Mouse (Mus musculus) intestine, embryonic 16.5 days (tissue): ENCODE data around the gene Samd4b. TPM values are rescaled to one million over a fixed set of nuclear protein-coding genes. Genes with fewer than 3 reads are reported as not detected.
A peak's percentile ranks its signal among the peaks of the same experiment; 100 is the strongest.

Source experiments
- ATAC-seq: fragments of 200-750 bp; cut with Nextera tagmentation; 2 replicates; pipeline ENCODE4 v1.8.0; 2017; ENCODE audit warnings: moderate TSS enrichment, moderate library complexity
- H3K27ac ChIP-seq: fragments of 300-500 bp; sonication (generic); 2 replicates; pipeline ENCODE4 v1.5.1; 2014; ENCODE audit warnings: mild to moderate bottlenecking, low read length
- H3K27me3 ChIP-seq: fragments of 300-500 bp; sonication (generic); replicated peaks from 2 replicates; pipeline ENCODE4 v1.6.1; 2014; ENCODE audit warnings: low read length, control low read depth, mixed read lengths; ENCODE audit not compliant: control insufficient read depth, insufficient read depth
- H3K36me3 ChIP-seq: fragments of 300-500 bp; sonication (generic); 2 replicates; pipeline ENCODE4 v1.6.1; 2014; ENCODE audit warnings: low read length, control low read depth; ENCODE audit not compliant: control insufficient read depth, insufficient read depth
- H3K4me1 ChIP-seq: fragments of 300-500 bp; sonication (generic); 2 replicates; pipeline ENCODE4 v1.6.1; 2014; ENCODE audit warnings: low read length, control low read depth, mixed read lengths; ENCODE audit not compliant: control insufficient read depth, insufficient read depth
- H3K4me2 ChIP-seq: fragments of 300-500 bp; sonication (generic); 2 replicates; pipeline ENCODE4 v1.6.1; 2014; ENCODE audit warnings: low read depth, low read length, control low read depth
- H3K4me3 ChIP-seq: fragments of 300-500 bp; sonication (generic); 2 replicates; pipeline ENCODE4 v1.5.1; 2014; ENCODE audit warnings: mild to moderate bottlenecking, low read length
- H3K9ac ChIP-seq: fragments of 300-500 bp; sonication (generic); 2 replicates; pipeline ENCODE4 v1.6.1; 2014; ENCODE audit warnings: low read depth, low read length
- H3K9me3 ChIP-seq: fragments of 300-500 bp; sonication (generic); 2 replicates; pipeline ENCODE4 v1.6.1; 2016; ENCODE audit warnings: low read length, control low read depth; ENCODE audit not compliant: control insufficient read depth
- WGBS: fragments of 180-500 bp; shearing (Covaris S2); extraction: QIAGEN DNeasy Blood & Tissue Kit; methylation state at CpG from one replicate; pipeline ENCODE4 v1.1.7; 2014; 5-methylcytosine and 5-hydroxymethylcytosine counted together
- polyA plus RNA-seq: library from polyadenylated mRNA; unstranded; fragments of >200 nt; fragmentation: Nextera tagmentation; extraction: Ambion mirVana; gene quantifications from 2 replicates; pipeline ENCODE4 v1.2.1, GENCODE M21; 2015

The Samd4b gene
- polyA plus RNA-seq, 1 experiment from 2014 or later = 7.8 TPM

DNA sequence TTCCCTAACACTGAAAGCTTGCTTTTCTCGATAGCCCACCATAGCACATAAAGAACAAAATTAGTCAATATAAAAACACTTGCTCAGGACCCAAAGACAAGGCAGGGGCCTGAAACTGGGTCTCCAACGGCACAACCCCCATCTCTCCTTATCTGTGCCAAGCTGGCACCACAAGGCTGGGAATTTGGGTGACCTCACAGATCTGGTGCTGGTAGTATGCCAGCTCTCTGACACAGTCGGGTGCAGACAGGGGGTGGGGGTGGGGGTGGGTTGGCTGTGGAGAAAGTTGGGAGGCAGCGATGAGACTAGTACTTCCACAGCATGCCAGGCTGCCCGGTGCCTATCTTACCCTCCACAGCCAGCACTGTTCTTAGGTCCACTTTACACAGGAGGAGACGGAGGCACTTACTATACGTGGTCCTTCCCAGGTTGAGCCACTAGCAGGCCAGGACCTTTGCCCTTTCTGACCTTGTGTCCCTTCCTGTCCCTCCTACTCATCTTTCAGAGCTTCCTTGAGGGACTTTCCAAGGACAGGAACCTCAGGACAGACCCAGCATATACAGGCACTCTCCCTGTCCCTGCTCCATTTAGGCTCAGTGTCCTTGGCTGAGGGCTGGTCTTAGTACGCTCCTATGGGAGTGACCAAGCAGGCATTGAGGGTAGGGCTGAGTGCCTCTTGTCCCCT lies 2.1 kb downstream of the Samd4b start:
- peak overlapping the region; percentile 53; the same call in 1 of the 2 replicates for H3K9ac ChIP-seq
- H3K27me3 ChIP-seq = no peaks in the 10 kb centered on the region
- peak overlapping the region; percentile 81 for H3K4me2 ChIP-seq
- H3K36me3 ChIP-seq = no peaks in the 10 kb centered on the region
- H3K9me3 ChIP-seq = no peaks in the 10 kb centered on the region
- H3K27ac ChIP-seq = peak overlapping the region; percentile 94
- peak; percentile 15; the same call in 1 of the 2 replicates for ATAC-seq
- peak overlapping the region; percentile 70 for H3K4me3 ChIP-seq
- 64% methylated on average over 8 of the region's 8 CpGs for WGBS
- H3K4me1 ChIP-seq = peaks cover 61% of the 10 kb centered on the region

DNA sequence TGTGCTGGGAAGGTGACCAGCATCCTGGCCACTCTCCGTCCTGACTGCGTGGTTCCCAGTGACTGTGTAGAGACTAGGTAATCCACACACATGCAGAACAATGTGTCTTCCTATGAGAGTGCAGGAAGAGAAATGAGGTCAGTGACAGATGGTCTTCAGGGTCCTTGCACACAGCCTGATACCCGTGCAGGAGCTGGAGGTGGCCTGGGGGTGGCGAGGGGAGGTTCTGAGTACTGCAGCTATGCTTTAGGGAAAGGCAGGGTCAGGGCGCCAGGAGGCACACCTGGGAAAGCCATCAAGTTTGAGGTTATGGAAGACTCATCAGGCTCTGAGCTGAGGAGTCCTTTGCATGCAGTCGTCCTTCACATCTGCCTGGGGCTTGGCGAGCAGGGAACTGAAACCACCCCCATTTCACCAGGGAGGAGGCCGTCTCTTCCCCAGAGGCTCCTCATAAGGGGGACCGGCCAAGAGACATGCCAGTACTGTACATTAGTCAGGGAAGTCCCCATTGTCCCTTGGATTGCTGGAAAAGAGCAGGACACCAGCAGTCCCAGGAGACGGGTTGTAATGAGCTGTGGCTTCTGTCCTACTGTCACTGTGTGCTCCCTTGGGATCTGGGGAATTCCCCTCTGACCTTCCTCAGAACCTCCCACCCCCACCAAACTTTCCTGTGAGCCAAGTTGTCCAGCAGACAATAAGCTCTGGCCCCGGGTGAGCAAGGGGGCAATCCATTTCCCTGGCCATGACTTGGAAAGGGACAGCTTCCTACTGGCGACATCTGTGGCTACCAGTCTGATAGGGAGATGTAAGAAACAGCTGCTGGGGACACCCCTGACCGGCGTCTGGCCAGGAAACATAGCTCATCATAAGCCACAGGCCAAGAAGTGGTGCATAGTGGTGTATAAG lies 4.5 kb downstream of the Samd4b start:
- H3K4me3 ChIP-seq = no peak overlapping the region
- H3K4me2 ChIP-seq = no peak overlapping the region
- H3K27me3 ChIP-seq = no peaks in the 10 kb centered on the region
- peak overlapping the region; percentile 15; the same call in 1 of the 2 replicates for H3K27ac ChIP-seq
- WGBS = 44% methylated on average over 14 of the region's 14 CpGs
- peaks cover 74% of the 10 kb centered on the region for H3K4me1 ChIP-seq
- no peak for ATAC-seq
- H3K9me3 ChIP-seq = no peaks in the 10 kb centered on the region
- H3K36me3 ChIP-seq = no peaks in the 10 kb centered on the region
- peak overlapping the region; percentile 38; the same call in 1 of the 2 replicates for H3K9ac ChIP-seq

DNA sequence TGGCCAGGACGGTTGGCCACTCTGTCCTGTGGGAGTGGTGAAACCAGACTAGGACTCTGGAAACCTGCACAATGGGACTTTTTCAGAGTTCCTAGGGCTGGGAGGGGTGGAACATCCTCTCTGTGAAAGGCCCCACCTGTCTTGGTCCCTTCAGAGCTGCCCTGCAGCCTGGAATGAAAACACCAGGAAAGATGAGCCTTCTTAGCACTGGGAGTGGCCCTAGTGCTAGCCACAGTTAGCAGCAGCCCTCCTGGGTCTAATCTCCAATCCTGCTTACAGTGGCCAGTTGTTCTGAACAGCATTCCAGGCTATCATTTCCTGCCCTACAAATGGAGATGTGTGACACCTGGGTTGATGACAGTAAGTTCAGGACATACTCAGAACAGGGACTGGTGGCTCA lies 6.1 kb downstream of the Samd4b start:
- peaks cover 86% of the 10 kb centered on the region for H3K4me1 ChIP-seq
- ATAC-seq = no peak
- H3K9me3 ChIP-seq = no peaks in the 10 kb centered on the region
- H3K4me3 ChIP-seq = no peak overlapping the region
- no peaks in the 10 kb centered on the region for H3K36me3 ChIP-seq
- H3K4me2 ChIP-seq = no peak overlapping the region
- no peak overlapping the region for H3K9ac ChIP-seq
- no peaks in the 10 kb centered on the region for H3K27me3 ChIP-seq
- whole genome bisulfite sequencing = 65% methylated on average over 1 of the region's 1 CpGs
- no peak overlapping the region; the same call in 1 of the 2 replicates for H3K27ac ChIP-seq

DNA sequence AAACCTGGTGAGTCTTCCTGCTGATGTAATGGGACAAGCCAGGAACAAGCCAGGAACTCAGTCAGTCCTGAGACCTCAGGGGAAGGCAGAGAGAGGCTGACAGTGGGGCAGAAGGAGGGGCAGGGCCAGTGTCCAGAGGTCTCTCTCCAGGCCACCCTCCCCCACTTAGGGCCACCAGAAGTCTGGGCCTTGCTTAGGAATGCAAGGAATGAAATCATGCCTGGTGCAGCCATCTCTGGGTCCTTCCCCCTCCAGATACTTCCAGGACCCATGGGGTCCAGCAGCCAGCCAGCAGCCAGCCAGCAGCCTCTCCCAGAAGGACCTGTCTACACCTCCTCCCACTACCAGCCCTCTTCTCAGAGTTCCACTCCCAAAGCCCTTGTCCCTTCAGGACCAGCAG lies 10.3 kb downstream of the Samd4b start:
- H3K4me2 ChIP-seq = no peak overlapping the region
- H3K4me1 ChIP-seq = peaks cover 80% of the 10 kb centered on the region
- no peaks in the 10 kb centered on the region for H3K36me3 ChIP-seq
- H3K27me3 ChIP-seq = no peaks in the 10 kb centered on the region
- 0 out of 2 replicates have a peak overlapping the region, but pooled peaks have one; percentile 32 for H3K9ac ChIP-seq
- no peak overlapping the region for H3K4me3 ChIP-seq
- ATAC-seq = no peak
- H3K9me3 ChIP-seq = no peaks in the 10 kb centered on the region
- H3K27ac ChIP-seq = no peak overlapping the region

GRCm38 (mm10) chr7:28586663-28587411 lies 11.1 kb downstream of the Samd4b start:
- H3K27ac ChIP-seq = peak overlapping the region; percentile 26; the same call in 1 of the 2 replicates
- no peak overlapping the region for H3K9ac ChIP-seq
- H3K36me3 ChIP-seq = no peaks in the 10 kb centered on the region
- H3K9me3 ChIP-seq = no peaks in the 10 kb centered on the region
- no peak overlapping the region for H3K4me3 ChIP-seq
- no peak for ATAC-seq
- peaks cover 78% of the 10 kb centered on the region for H3K4me1 ChIP-seq
- WGBS = 66% methylated on average over 6 of the region's 6 CpGs
- no peak overlapping the region for H3K4me2 ChIP-seq
- no peaks in the 10 kb centered on the region for H3K27me3 ChIP-seq

DNA sequence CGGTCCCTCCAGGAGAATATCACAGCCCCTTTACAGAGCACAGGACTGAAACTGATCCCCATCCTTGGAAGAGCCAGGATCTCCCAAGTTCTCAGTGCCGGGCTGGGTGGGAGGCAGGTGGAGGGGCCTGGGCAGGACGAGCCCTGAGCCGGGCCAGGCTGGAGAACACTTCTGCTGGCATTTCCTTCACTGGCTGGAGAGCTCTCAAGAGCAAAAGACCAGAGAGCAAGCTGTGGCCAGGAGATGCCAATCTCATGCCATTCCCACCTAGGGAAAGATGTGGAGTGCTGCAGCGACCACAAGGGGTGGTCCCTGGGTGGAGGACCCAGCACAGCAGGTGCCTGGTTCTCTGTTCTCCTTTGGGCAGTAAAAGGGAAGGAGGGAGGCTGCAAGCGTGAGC lies 12.9 kb downstream of the Samd4b start:
- Histone ChIP-seq H3K4me2 (no peak overlapping the region), H3K9me3 (no peaks in the 10 kb centered on the region), H3K36me3 (no peaks in the 10 kb centered on the region), H3K9ac (peak overlapping the region; percentile 46), H3K4me1 (peaks cover 70% of the 10 kb centered on the region), H3K27me3 (no peaks in the 10 kb centered on the region), H3K4me3 (no peak overlapping the region), H3K27ac (peak overlapping the region; percentile 88)
- ATAC-seq = no peak
- WGBS = 69% methylated on average over 6 of the region's 6 CpGs

DNA sequence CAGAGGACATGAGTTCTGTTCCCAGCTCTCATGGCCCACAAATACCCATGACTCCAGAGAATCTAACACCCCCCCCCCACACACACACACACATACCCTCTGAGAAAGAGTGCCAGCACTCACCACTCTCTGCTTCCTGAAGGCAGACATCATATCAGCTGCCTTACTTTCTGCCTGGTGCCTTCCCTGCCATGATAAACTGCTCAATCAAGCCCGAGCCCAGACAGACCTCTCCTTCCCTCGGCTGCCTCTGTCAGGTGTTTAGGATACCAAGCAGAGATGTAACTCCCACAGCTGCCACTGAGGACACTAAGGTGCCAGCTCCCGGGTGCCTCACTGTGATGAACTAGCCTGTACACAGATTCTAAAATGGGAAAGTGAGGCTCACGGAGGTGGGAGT lies 13.5 kb downstream of the Samd4b start:
- 48% methylated on average over 4 of the region's 4 CpGs for WGBS
- no peak for ATAC-seq
- H3K4me2 ChIP-seq = peak overlapping the region; percentile 32; the same call in 1 of the 2 replicates

DNA sequence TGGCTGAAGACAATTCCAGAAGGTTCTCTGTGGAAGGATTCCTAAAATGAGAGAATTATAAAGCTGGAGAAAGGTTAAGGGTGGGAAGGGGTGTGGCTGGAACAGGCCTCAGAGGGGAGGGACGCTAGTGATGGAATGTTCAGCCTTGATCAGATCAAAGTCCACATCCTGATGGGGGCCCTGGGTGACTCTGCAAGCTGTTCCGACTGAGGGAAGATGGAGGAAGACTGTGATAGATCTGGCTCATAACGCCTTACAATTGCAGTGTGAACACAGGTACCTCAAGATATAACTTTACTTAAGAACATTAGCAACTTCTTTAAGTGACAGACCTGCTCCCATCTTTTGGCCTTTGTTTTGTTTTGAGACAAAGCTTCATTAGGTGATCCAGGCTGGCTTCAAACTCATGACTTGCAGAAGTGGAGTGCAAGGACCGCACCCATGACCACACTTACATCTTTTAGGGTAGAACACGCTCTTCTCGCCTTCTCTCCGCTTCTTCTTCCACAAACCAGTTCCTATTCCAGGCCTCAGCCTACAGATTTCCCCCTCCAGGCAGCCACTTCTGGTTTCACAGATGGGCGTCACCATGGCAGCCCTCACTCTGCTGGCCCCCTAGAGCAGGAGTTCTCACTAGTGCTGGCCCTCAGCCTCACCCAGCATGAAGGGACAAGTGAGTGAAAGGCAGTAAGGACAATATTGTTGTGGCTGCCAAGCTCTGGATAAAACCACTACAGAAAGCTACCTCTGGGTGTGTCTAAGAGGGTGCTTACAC lies 14.2 kb downstream of the Samd4b start:
- peak overlapping the region; percentile 4; the same call in 1 of the 2 replicates for H3K4me3 ChIP-seq
- no peaks in the 10 kb centered on the region for H3K9me3 ChIP-seq
- 62% methylated on average over 8 of the region's 8 CpGs for WGBS
- peaks cover 80% of the 10 kb centered on the region for H3K4me1 ChIP-seq
- ATAC-seq = peak; percentile 82
- H3K27me3 ChIP-seq = no peaks in the 10 kb centered on the region
- H3K36me3 ChIP-seq = no peaks in the 10 kb centered on the region
- H3K4me2 ChIP-seq = peak overlapping the region; percentile 46
- H3K9ac ChIP-seq = 0 out of 2 replicates have a peak overlapping the region, but pooled peaks have one; percentile 30
- peak overlapping the region; percentile 88 for H3K27ac ChIP-seq

More for the DNA sequence above, 13.5 kb downstream of the Samd4b start:
- Histone ChIP-seq H3K9ac (peak overlapping the region; percentile 46; the same call in 1 of the 2 replicates), H3K27me3 (no peaks in the 10 kb centered on the region), H3K4me3 (no peak overlapping the region), H3K9me3 (no peaks in the 10 kb centered on the region), H3K27ac (peak overlapping the region; percentile 88), H3K4me1 (peaks cover 74% of the 10 kb centered on the region), H3K36me3 (no peaks in the 10 kb centered on the region)
